Mouse (Mus musculus) spleen, adult 18-20 months (tissue): ENCODE results near the gene Bcas3.

Experiments used
- DNase-seq, 2 experiments: peaks; one replicate each; pipeline ENCODE4 v3.0.0; 2022; ENCODE audit warnings: mixed read lengths in 2 of 2

Bcas3 gene

DNA sequence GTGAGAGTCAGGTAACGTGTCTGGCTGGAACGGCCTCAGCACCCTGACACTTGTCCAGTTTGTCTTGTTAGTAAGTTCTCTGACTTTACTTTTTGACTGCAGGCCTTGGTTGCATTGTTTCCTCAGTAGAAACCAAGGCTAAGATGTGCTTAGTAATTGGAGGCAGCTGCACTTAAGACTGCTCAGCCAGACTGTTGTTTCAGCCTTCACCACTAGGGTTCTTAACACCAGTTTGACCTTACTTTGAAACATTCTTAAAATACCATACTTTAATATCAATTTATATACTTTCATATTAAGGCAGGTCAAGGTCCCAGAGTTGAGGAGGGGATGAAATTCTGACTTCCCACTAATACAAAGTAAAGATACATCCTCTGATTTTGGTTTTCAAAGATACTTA, 273.9 kb downstream of the Bcas3 start:
- no peak for DNase-seq

DNA sequence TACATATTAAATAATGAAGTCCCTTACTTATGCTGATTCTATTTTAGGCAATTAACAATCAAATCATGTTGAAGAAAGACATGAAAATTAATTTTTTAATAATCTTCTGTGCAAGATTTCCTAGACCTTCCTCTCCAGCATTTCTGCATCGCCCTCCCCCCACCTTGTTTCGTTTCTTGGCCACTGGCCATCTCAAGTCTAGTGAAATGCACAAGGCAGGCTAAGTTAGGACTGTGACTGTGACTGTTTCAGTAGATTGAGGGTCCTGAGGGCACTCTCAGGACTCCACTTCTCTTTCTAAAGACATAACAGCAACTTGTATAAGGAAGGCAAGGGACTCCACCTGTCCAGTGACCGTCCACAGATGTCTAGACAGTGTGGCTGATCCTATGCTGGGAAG, 274.4 kb downstream of the Bcas3 start:
- DNase-seq, result no peak

- DNase-seq, result no peak
Measured at GRCm38 (mm10) chr11:85628303-85629063, 275.5 kb downstream of the Bcas3 start.

DNA sequence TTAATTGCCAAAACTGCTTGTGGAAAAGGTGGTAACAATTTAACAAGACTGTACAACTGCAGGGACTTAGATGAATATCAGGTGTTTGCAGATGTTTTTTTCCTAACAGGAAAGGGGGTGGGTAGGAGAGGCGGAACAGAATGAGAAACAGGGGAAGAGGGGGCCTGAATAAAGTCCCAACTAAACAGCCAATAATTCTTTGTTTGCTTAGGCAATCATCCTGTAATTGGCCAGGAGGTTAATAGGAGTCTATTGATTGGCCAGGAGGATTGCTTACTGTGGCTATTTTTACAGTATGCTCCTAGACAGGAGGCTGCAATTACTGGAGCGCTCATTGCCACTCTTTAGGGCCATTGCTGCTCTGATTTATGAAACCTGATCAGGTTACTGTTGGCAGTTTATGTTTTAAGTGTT, 279.6 kb downstream of the Bcas3 start:
- no peak for DNase-seq

DNA sequence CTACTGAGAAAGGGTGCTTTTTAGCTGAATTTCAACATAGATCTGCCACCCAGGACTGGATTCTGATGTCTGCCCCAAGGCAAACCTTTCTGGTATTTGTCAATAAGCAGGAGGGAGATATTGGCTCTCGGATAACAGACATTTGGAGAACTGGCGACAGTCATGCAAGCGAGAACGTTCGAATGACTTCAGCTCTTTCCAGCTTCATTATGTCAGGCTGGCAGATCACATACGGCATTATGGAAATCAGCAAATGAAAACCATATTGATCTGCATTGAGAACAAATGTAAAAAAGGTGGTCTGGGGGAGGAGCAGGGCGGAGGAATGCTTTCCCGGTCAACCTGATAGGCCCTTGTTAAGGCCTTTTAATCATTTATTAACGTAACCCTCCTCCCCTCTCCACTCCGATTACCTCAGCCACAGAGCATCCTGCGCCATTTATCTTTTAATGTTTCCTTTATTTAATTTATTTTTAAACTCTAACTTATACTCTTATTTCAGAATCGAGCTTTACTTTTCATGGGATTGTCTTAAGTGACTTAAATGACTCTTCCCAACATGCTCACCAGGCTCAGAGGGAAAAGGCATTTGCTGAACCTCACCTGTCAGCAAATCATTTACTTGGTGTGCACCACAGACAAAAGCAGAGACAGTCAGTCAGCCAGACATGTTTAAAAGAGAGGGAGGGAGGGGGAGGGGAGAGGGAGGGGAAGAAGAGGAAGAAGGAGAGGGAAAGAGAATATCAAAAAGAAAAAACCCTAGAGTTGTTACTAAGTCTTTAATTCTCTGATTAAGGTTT, 285.9 kb downstream of the Bcas3 start:
- DNase-seq, result no peak

DNA sequence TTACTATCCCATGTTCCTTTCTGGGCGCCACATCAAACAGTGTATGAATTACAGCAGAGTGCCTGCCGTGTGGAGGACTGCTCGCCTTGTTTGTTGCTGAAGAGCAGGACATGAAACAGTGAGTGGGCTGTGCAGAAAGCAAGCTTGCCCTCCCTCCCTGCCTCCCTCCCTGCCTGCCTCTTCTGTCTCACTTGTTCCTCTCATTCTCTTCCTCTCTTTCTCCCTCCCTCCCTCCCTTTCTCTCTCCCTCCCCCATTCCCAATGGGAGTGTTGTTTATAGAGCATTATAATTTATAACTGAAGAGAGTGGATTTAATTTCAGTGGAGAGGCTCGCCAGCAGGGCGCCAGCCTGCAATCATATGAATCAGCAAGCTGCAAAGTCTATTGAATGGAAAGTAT, 287.7 kb downstream of the Bcas3 start:
- DNase-seq, result no peak

- DNase-seq, result no peak
Measured at GRCm38 (mm10) chr11:85641486-85641885, 288.5 kb downstream of the Bcas3 start.

DNA sequence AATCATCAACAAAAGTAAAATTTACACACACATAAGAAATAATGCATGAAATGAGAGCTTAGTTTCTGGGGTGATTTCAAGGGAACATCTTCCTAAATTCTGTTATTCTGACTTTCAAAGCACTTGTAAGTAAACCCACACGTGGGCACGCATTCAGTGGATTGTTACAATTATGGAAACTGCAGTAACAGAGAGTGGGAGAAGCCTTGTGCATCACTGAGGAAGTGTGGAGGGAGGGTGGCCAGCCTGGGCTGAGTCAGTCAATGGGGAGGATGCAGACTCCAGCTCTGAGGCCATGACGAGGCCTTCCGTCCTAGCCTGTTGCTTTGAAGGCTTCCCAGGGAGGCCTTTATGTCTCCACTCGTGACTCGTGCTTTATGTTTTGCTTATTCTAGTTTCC, 289.6 kb downstream of the Bcas3 start:
- no peak for DNase-seq

GRCm38 (mm10) chr11:85643025-85643424, 290.1 kb downstream of the Bcas3 start:
- DNase-seq, result no peak

GRCm38 (mm10) chr11:85643479-85644000, 290.6 kb downstream of the Bcas3 start:
- no peak for DNase-seq

DNA sequence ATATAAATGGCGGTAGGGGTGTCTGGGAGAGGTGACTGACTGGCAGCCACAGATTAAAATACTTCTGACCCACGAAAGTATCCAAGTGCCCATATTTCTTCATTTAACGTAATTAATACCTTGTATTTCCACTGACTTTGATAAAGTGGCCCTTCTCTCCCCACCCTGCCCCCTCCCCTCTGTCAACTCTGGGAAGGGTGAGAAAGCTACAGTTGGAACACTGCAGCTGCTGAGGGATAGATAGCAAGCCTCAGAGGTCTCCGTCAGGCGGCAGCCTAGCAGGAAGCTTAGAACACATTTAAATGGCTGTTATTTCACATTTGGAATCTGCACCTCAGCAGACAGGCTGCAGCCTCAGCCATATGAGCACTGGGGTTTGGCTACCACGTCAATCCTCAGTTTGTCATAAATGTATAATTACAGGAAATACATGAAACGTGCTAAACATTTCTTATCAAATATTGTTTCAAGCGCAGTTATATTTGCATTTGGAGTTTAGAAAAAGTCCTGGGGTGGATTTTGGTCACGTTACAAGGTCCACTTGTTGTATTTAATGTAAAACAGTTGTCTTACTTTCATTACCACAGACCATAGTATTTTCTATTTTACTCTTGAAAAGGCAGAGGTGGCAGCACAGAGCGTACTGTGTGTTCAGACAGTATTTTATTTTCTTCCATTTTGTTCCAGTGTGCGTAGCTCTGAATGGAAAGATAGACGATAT, 291.2 kb downstream of the Bcas3 start:
- no peak for DNase-seq

DNA sequence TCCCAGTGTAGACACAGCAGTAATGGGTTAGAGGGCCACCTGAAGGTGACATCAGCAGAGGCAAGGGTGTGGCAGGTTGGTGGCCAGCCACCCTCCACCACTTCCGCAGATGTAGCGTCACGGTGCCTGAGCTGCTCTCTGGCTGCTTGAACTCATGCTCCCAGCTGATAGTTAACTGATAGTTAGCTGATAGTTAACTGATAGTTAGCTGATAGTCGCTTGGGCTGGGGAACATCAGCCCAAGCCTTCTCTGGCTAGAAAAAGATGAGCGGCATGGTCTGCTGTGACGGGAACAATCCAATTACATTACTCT, 291.7 kb downstream of the Bcas3 start:
- no peak for DNase-seq

- no peak for DNase-seq
Measured at GRCm38 (mm10) chr11:85645152-85645835, 292.3 kb downstream of the Bcas3 start.

GRCm38 (mm10) chr11:85648893-85649292, 295.9 kb downstream of the Bcas3 start:
- no peak for DNase-seq

DNA sequence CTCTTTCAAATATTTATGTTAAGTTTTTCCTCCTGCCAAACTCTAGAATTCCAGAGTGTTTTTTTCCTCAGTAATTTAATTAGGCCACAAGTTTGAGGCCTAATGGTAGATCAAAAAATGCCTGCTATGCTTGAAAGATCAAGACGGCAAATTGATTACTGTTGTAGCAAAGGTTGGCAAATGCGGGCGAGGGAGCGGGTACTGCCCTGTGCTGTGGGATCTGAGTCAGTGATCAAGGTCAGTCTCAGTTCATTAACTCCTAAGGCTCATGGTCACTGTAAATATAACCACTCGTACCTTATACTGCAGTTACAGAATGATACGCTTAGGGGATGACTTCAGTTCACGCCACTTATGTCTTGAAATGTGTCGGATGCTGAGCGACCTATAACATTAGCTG, 296.4 kb downstream of the Bcas3 start:
- no peak for DNase-seq

GRCm38 (mm10) chr11:85657471-85657870, 304.5 kb downstream of the Bcas3 start:
- DNase-seq, result no peak

DNA sequence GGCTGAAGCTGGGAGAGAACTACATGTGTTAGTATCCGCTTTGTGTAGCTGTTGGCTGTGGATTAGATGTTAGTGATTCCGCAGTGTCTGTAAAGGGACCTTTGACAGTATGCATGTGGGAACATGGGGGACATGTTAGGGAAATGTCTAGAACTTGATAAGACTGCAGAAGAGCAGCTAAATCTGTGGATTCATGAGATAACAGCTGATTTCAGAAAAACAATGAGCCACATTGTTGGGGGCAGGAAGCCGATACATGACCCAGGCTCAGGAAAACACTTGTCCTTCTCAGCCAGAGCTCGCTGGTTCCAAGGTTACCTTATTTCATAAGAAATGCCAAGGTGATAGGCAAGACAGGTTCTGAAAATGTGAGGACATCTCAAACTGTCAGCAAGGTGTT, 307.3 kb downstream of the Bcas3 start:
- no peak for DNase-seq

DNA sequence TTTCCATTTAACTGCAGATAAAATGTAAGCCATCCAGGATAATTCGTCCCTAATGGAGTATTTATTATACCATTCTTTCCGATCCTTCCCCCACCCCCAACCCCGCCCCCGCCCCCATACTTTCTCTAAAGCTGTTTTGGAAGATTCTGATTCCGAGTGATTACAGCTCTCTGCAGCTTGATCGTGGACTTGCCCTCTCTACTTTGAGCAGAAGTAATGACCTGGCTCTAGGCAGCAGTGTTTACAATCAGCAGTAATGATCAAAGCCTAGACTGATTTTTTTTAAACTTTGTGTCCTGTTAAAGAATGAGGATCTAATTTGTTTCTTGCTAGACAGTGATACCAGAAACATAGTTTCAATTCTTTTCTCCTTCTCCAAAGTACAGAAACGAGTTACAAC, 314.2 kb downstream of the Bcas3 start:
- no peak for DNase-seq

DNA sequence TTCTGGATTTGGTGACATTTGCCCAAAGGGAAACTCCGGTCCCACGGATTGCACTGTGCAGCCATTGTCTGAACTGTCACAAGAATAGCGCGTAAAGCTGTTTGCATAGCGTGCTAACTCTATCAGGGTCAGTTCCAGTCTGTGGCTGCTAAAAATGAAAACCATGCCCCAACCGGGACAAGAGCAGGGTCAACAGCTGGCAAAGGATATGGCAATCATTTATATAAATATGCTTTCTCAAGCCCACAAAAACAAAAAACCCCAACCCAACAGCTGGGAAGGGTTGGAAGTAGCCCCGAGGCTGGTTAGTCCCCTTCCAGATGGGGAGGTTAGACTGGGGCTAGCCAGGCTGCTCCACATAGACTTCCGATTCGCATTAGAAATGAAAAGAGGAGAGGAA, 314.8 kb downstream of the Bcas3 start:
- no peak for DNase-seq

- no peak for DNase-seq
Measured at GRCm38 (mm10) chr11:85672881-85673475, 320.0 kb downstream of the Bcas3 start.

- no peak for DNase-seq
Measured at GRCm38 (mm10) chr11:85675244-85675643, 322.3 kb downstream of the Bcas3 start.

DNA sequence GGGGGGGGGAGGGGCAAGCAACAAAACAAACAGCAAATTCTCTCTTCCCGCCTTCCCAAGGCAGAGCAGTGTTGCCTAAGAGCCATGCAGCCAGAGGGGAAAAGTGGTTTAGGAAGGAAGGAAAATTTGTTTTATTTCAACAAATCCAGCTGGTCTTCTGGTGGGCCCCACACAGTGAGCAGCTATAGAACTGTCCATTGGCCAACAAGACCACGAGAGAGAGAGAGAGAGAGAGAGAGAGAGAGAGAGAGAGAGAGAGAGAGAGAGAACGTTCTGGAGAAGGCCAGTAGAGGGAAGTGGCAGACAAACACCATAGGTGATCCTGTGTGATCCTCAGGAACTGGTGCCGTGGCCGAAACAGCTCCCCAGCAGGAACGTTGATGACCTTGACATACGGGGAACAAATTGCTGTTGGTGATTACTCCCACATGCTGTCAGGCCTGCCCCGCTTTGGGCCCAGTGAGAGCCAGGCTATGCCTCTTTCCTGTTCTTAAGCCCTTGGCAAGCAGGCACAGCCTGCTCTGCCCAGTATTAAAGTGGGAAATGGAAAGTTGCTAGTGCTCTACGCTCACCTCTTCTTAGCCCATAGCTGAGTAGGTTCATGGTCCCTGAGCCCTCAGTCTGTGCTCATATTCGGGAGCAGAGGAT, 323.5 kb downstream of the Bcas3 start:
- no peak for DNase-seq
